Mouse (Mus musculus) ES-Bruce4 (cell line): ENCODE measurements at regions not wholly inside any gene's neighbourhood (a gene's known extent, or its start where the extent isn't known, plus 50 kb on each side); places are given as distances from the start of the nearest gene placed in this dataset.

Experiments
- H3K27ac ChIP-seq: 2 replicates; pipeline ENCODE4 v1.5.1; 2012; ENCODE audit warnings: low read length, inconsistent platforms; ENCODE audit not compliant: insufficient read depth
- H3K27me3 ChIP-seq: 2 replicates; pipeline ENCODE4 v1.6.1; 2012; ENCODE audit warnings: mild to moderate bottlenecking, low read length, inconsistent platforms; ENCODE audit not compliant: control insufficient read depth, poor library complexity, insufficient read depth, severe bottlenecking
- H3K36me3 ChIP-seq: 2 replicates; pipeline ENCODE4 v1.6.1; 2012; ENCODE audit warnings: inconsistent platforms, mild to moderate bottlenecking, low read length, moderate library complexity; ENCODE audit not compliant: control insufficient read depth, poor library complexity, insufficient read depth, severe bottlenecking
- H3K4me1 ChIP-seq: one replicate; pipeline ENCODE4 v1.8.1; 2011; ENCODE audit warnings: low read length; ENCODE audit not compliant: control insufficient read depth, insufficient read depth
- H3K4me3 ChIP-seq: 2 replicates; pipeline ENCODE4 v1.5.1; 2011; ENCODE audit warnings: low read depth, mild to moderate bottlenecking, low read length
- H3K9ac ChIP-seq: 2 replicates; pipeline ENCODE4 v1.6.1; 2012; ENCODE audit warnings: low read depth, mild to moderate bottlenecking, inconsistent platforms; ENCODE audit not compliant: poor library complexity, severe bottlenecking
- H3K9me3 ChIP-seq: replicated peaks from 2 replicates; pipeline ENCODE4 v1.6.1; 2012; ENCODE audit warnings: mild to moderate bottlenecking, low read length, inconsistent platforms; ENCODE audit not compliant: control insufficient read depth, poor library complexity, insufficient read depth, severe bottlenecking
- CTCF ChIP-seq: IDR thresholded peaks from one replicate; pipeline ENCODE4 v1.8.1; 2011; ENCODE audit warnings: low read depth, low read length
- EP300 ChIP-seq: IDR thresholded peaks from 2 replicates; pipeline ENCODE4 v1.6.1; 2011; ENCODE audit warnings: low read depth, low read length; ENCODE audit not compliant: insufficient read depth
- POLR2A ChIP-seq: IDR thresholded peaks from one replicate; pipeline ENCODE4 v1.8.1; 2011; ENCODE audit warnings: low read length; ENCODE audit not compliant: insufficient read depth

GRCm38 (mm10) chr15:27173506-27173905 is 278.1 kb upstream of the Fbxl7 start:
- H3K27ac ChIP-seq, result no peak overlapping the region
- no peaks in the 10 kb centered on the region for H3K36me3 ChIP-seq
- no peaks in the 10 kb centered on the region for H3K9me3 ChIP-seq
- TF ChIP-seq POLR2A, result no peak
- TF ChIP-seq EP300, result no peak
- no peak for TF ChIP-seq CTCF
- no peak overlapping the region for H3K4me3 ChIP-seq
- no peak overlapping the region for H3K9ac ChIP-seq
- H3K27me3 ChIP-seq, result no peaks in the 10 kb centered on the region
- H3K4me1 ChIP-seq, result no peaks in the 10 kb centered on the region

- Histone ChIP-seq H3K36me3 (no peaks in the 10 kb centered on the region), H3K4me3 (no peak overlapping the region), H3K4me1 (no peaks in the 10 kb centered on the region), H3K9me3 (no peaks in the 10 kb centered on the region), H3K9ac (no peak overlapping the region), H3K27me3 (no peaks in the 10 kb centered on the region), H3K27ac (no peak overlapping the region)
- TF ChIP-seq CTCF, result no peak
- no peak for TF ChIP-seq POLR2A
- no peak for TF ChIP-seq EP300
These were observed 282.9 kb upstream of the Fbxl7 start for GRCm38 (mm10) chr15:27178084-27178935.

- H3K4me1 ChIP-seq, result no peaks in the 10 kb centered on the region
- no peaks in the 10 kb centered on the region for H3K27me3 ChIP-seq
- TF ChIP-seq EP300 (no peak), POLR2A (no peak), CTCF (no peak)
- no peak overlapping the region for H3K4me3 ChIP-seq
- no peaks in the 10 kb centered on the region for H3K9me3 ChIP-seq
- H3K27ac ChIP-seq, result no peak overlapping the region
- no peak overlapping the region for H3K9ac ChIP-seq
- no peaks in the 10 kb centered on the region for H3K36me3 ChIP-seq
These were observed 276.8 kb upstream of the Ank start for GRCm38 (mm10) chr15:27189699-27190098.

- Histone ChIP-seq H3K4me1 (no peaks in the 10 kb centered on the region), H3K9me3 (peaks cover 4% of the 10 kb centered on the region; the same call in 1 of the 2 replicates), H3K9ac (no peak overlapping the region), H3K4me3 (no peak overlapping the region), H3K27me3 (no peaks in the 10 kb centered on the region), H3K27ac (no peak overlapping the region), H3K36me3 (no peaks in the 10 kb centered on the region)
- TF ChIP-seq CTCF (no peak), POLR2A (no peak), EP300 (no peak)
These were observed 265.0 kb upstream of the Ank start for GRCm38 (mm10) chr15:27201513-27201912.

- Histone ChIP-seq H3K4me3 (no peak overlapping the region), H3K36me3 (no peaks in the 10 kb centered on the region), H3K9ac (no peak overlapping the region), H3K27ac (no peak overlapping the region), H3K4me1 (no peaks in the 10 kb centered on the region), H3K27me3 (no peaks in the 10 kb centered on the region), H3K9me3 (peaks cover 2% of the 10 kb centered on the region; the same call in 1 of the 2 replicates)
- TF ChIP-seq POLR2A (no peak), EP300 (no peak), CTCF (no peak)
These were observed 261.6 kb upstream of the Ank start for GRCm38 (mm10) chr15:27204888-27205287.

GRCm38 (mm10) chr15:27207446-27207845 is 259.0 kb upstream of the Ank start:
- Histone ChIP-seq H3K36me3 (no peaks in the 10 kb centered on the region), H3K27ac (no peak overlapping the region), H3K4me1 (no peaks in the 10 kb centered on the region), H3K9me3 (peaks cover 2% of the 10 kb centered on the region; the same call in 1 of the 2 replicates), H3K4me3 (no peak overlapping the region), H3K27me3 (no peaks in the 10 kb centered on the region), H3K9ac (no peak overlapping the region)
- TF ChIP-seq POLR2A (no peak), CTCF (no peak), EP300 (no peak)
